Mouse (Mus musculus) ovary, postnatal 10 days (tissue): ENCODE results near the gene Gm44596.
"Not testable (repeated sequence)": the region's sequence is repeated elsewhere in the genome, so short reads cannot be mapped to it uniquely, and the experiment has no call there.

ENCODE experiments used
- DNase-seq: peaks from one replicate; pipeline ENCODE4 v3.0.0; 2022; ENCODE audit warnings: low spot score

The Gm44596 gene

GRCm38 (mm10) chr6:128380594-128381167 is 5.4 kb downstream of the Gm44596 start:
- DNase-seq = not testable (repeated sequence)

GRCm38 (mm10) chr6:128381254-128381653 is 6.0 kb downstream of the Gm44596 start:
- no peak for DNase-seq

GRCm38 (mm10) chr6:128383752-128384151 is 8.4 kb downstream of the Gm44596 start:
- DNase-seq = no peak

GRCm38 (mm10) chr6:128385026-128385425 is 9.7 kb downstream of the Gm44596 start:
- no peak for DNase-seq

- no peak for DNase-seq
Observed at GRCm38 (mm10) chr6:128389185-128389584, 13.9 kb downstream of the Gm44596 start.

GRCm38 (mm10) chr6:128390683-128391082 is 15.4 kb downstream of the Gm44596 start:
- DNase-seq = no peak

GRCm38 (mm10) chr6:128397574-128398261 is 22.4 kb downstream of the Gm44596 start:
- no peak for DNase-seq

- no peak for DNase-seq
Observed at GRCm38 (mm10) chr6:128398996-128399395, 23.7 kb downstream of the Gm44596 start, which contains the start of gene Nrip2. Nrip2 (plus strand) TSS chr6:128399296.

GRCm38 (mm10) chr6:128399421-128400185 is 24.3 kb downstream of the Gm44596 start:
- peak; percentile 27 for DNase-seq

GRCm38 (mm10) chr6:128404708-128405107 is 29.4 kb downstream of the Gm44596 start:
- DNase-seq = no peak

- DNase-seq = no peak
Observed at GRCm38 (mm10) chr6:128408544-128409125, 33.3 kb downstream of the Gm44596 start.

- no peak for DNase-seq
Observed at GRCm38 (mm10) chr6:128410305-128410704, 35.0 kb downstream of the Gm44596 start.

- peak; percentile 75 for DNase-seq
Observed at GRCm38 (mm10) chr6:128411115-128411514, 35.8 kb downstream of the Gm44596 start.

GRCm38 (mm10) chr6:128416169-128416568 is 40.9 kb downstream of the Gm44596 start:
- DNase-seq = no peak

- no peak for DNase-seq
Observed at GRCm38 (mm10) chr6:128418076-128418475, 42.8 kb downstream of the Gm44596 start.

GRCm38 (mm10) chr6:128421036-128421435 is 45.7 kb downstream of the Gm44596 start:
- no peak for DNase-seq

GRCm38 (mm10) chr6:128421480-128421879 is 46.2 kb downstream of the Gm44596 start:
- no peak for DNase-seq

- no peak for DNase-seq
Observed at GRCm38 (mm10) chr6:128423496-128424268, 48.4 kb downstream of the Gm44596 start.

GRCm38 (mm10) chr6:128424269-128425019 is 49.1 kb downstream of the Gm44596 start, which contains the start of gene Itfg2:
Itfg2 (minus strand) TSS chr6:128424931.
- peak; percentile 89 for DNase-seq

GRCm38 (mm10) chr6:128425046-128425445 is 49.7 kb downstream of the Gm44596 start:
- DNase-seq = no peak

GRCm38 (mm10) chr6:128427571-128427970 is 52.3 kb downstream of the Gm44596 start:
- no peak for DNase-seq
